Mouse (Mus musculus): ENCODE data around the gene Srsf5. TPM values are rescaled to one million over a fixed set of nuclear protein-coding genes. Genes with fewer than 3 reads are reported as not detected.

The Srsf5 gene
- polyA plus RNA-seq, 1 experiment from 2014 or later: 583 TPM

- Histone ChIP-seq H3K9ac (no peak overlapping the region), H3K4me2 (no peak overlapping the region), H3K9me3 (no peaks in the 10 kb centered on the region), H3K27me3 (no peaks in the 10 kb centered on the region), H3K4me1 (no peaks in the 10 kb centered on the region), H3K27ac (no peak overlapping the region), H3K36me3 (no peaks in the 10 kb centered on the region), H3K4me3 (no peak overlapping the region)
- ATAC-seq (ENCODE audit: borderline replicate concordance, extremely low read depth, low FRiP score, low TSS enrichment): no peak
- WGBS: 79% methylated on average over 11 of the region's 11 CpGs
Observed at GRCm38 (mm10) chr12:80975939-80976671, 30.8 kb downstream of the Srsf5 start.

- no peak overlapping the region for H3K4me3 ChIP-seq
- 1% methylated on average over 7 of the region's 7 CpGs for WGBS
- ATAC-seq (ENCODE audit: borderline replicate concordance, extremely low read depth, low FRiP score, low TSS enrichment): no peak
Observed at GRCm38 (mm10) chr12:80982326-80982725, 37.0 kb downstream of the Srsf5 start.

GRCm38 (mm10) chr12:80983695-80984094, 38.4 kb downstream of the Srsf5 start:
- H3K27ac ChIP-seq: no peak overlapping the region
- 68% methylated on average over 9 of the region's 9 CpGs for WGBS
- no peak overlapping the region for H3K9ac ChIP-seq
- ATAC-seq (ENCODE audit: borderline replicate concordance, extremely low read depth, low FRiP score, low TSS enrichment): no peak
- no peak overlapping the region for H3K4me2 ChIP-seq
- H3K4me3 ChIP-seq: no peak overlapping the region
- H3K36me3 ChIP-seq: no peaks in the 10 kb centered on the region
- no peaks in the 10 kb centered on the region for H3K27me3 ChIP-seq
- H3K4me1 ChIP-seq: no peaks in the 10 kb centered on the region
- no peaks in the 10 kb centered on the region for H3K9me3 ChIP-seq

More at GRCm38 (mm10) chr12:80982326-80982725, 37.0 kb downstream of the Srsf5 start:
- Histone ChIP-seq H3K4me2 (no peak overlapping the region), H3K36me3 (no peaks in the 10 kb centered on the region), H3K27ac (no peak overlapping the region), H3K27me3 (no peaks in the 10 kb centered on the region), H3K4me1 (no peaks in the 10 kb centered on the region), H3K9ac (no peak overlapping the region), H3K9me3 (no peaks in the 10 kb centered on the region)

DNA sequence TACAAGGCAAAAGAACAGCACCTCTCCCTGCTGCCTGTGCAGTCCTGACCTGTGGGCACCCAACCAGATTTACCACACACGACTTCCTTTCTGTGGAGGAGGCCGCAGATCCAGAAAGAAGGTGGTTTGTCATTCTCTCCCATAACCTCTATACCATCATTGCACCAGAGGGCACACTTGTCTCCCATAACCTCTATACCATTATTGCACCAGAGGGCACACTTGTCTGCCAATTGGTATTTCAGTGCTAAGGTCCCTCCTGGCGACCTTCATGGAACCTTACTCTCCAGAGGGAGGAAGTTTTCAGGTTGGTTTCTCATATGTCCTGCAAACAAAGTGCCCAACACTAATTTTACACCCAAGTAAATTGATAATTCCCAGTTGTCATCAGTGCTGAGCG, 41.3 kb downstream of the Srsf5 start:
- no peak for ATAC-seq (ENCODE audit: borderline replicate concordance, extremely low read depth, low FRiP score, low TSS enrichment)
- WGBS: 75% methylated on average over 4 of the region's 4 CpGs
- Histone ChIP-seq H3K9ac (no peak overlapping the region), H3K27ac (no peak overlapping the region), H3K36me3 (no peaks in the 10 kb centered on the region), H3K4me2 (no peak overlapping the region), H3K9me3 (no peaks in the 10 kb centered on the region), H3K4me1 (no peaks in the 10 kb centered on the region), H3K4me3 (no peak overlapping the region), H3K27me3 (no peaks in the 10 kb centered on the region)

GRCm38 (mm10) chr12:80988286-80988685, 43.0 kb downstream of the Srsf5 start:
- no peak overlapping the region for H3K27ac ChIP-seq
- ATAC-seq (ENCODE audit: borderline replicate concordance, extremely low read depth, low FRiP score, low TSS enrichment): no peak
- no peak overlapping the region for H3K4me3 ChIP-seq
- H3K27me3 ChIP-seq: no peaks in the 10 kb centered on the region
- no peak overlapping the region for H3K9ac ChIP-seq
- WGBS: 75% methylated on average over 3 of the region's 3 CpGs
- H3K4me2 ChIP-seq: no peak overlapping the region
- no peaks in the 10 kb centered on the region for H3K9me3 ChIP-seq
- no peaks in the 10 kb centered on the region for H3K36me3 ChIP-seq
- H3K4me1 ChIP-seq: no peaks in the 10 kb centered on the region

DNA sequence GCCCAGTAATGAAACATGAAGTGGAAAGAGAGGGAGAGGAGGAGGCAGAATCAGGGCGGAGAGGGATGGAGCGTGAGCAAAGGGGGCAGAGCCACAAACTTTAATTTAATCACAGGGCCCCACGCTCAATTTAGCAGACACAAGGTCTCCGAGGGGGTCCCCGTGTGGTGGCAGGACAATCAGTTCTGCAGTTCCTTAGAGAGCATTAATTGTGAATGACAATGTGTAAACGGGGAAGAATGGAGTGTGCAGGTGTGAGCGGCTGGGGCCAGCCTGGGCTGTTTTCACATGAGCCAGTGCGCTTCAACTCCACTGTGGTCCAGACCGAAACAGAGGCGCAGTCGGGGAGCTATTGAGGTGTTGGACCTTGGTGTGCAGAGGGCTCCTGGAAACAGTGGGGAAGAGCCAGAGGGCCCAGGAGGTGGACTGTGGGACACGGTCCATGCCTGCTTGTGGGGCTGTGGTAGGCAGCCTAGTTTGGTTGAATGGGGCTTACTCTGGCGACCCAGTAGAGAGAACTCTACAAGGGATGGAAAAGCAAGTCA, 45.7 kb downstream of the Srsf5 start:
- no peak overlapping the region for H3K4me2 ChIP-seq
- ATAC-seq (ENCODE audit: borderline replicate concordance, extremely low read depth, low FRiP score, low TSS enrichment): no peak
- H3K36me3 ChIP-seq: no peaks in the 10 kb centered on the region
- WGBS: 83% methylated on average over 13 of the region's 13 CpGs
- no peak overlapping the region for H3K27ac ChIP-seq
- no peaks in the 10 kb centered on the region for H3K27me3 ChIP-seq
- no peaks in the 10 kb centered on the region for H3K9me3 ChIP-seq
- H3K4me1 ChIP-seq: no peaks in the 10 kb centered on the region
- H3K4me3 ChIP-seq: no peak overlapping the region
- H3K9ac ChIP-seq: no peak overlapping the region

DNA sequence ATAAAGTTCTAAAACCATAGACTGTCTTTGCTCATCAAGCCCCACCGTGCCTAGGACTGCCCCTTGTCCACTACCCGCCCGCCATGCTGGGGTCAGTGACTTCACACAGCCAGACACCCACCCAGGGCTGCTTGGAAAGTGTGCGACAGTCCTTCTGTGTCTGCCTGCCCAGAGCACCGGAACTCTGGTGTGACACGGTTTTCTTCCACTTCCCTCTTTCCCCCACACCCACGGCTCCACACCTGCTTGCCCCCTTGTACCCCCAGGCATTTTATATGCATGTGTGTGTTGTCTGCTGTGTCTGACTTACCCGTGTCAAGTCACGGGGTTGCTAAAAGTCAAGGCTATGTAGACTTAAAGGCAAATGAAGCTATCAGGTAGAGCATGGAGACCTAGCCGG, 46.5 kb downstream of the Srsf5 start:
- no peak overlapping the region for H3K4me2 ChIP-seq
- H3K36me3 ChIP-seq: no peaks in the 10 kb centered on the region
- ATAC-seq (ENCODE audit: borderline replicate concordance, extremely low read depth, low FRiP score, low TSS enrichment): no peak
- no peak overlapping the region for H3K4me3 ChIP-seq
- no peaks in the 10 kb centered on the region for H3K9me3 ChIP-seq
- H3K27me3 ChIP-seq: no peaks in the 10 kb centered on the region
- H3K4me1 ChIP-seq: no peaks in the 10 kb centered on the region
- WGBS: 81% methylated on average over 10 of the region's 10 CpGs
- no peak overlapping the region for H3K27ac ChIP-seq
- no peak overlapping the region for H3K9ac ChIP-seq

- WGBS: 76% methylated on average over 8 of the region's 8 CpGs
- H3K36me3 ChIP-seq: no peaks in the 10 kb centered on the region
- H3K9me3 ChIP-seq: no peaks in the 10 kb centered on the region
- H3K27ac ChIP-seq: no peak overlapping the region
- no peak overlapping the region for H3K9ac ChIP-seq
- H3K4me1 ChIP-seq: no peaks in the 10 kb centered on the region
- no peaks in the 10 kb centered on the region for H3K27me3 ChIP-seq
- no peak overlapping the region for H3K4me2 ChIP-seq
- no peak for ATAC-seq (ENCODE audit: borderline replicate concordance, extremely low read depth, low FRiP score, low TSS enrichment)
- no peak overlapping the region for H3K4me3 ChIP-seq
Observed at GRCm38 (mm10) chr12:80992540-80993122, 47.3 kb downstream of the Srsf5 start.

DNA sequence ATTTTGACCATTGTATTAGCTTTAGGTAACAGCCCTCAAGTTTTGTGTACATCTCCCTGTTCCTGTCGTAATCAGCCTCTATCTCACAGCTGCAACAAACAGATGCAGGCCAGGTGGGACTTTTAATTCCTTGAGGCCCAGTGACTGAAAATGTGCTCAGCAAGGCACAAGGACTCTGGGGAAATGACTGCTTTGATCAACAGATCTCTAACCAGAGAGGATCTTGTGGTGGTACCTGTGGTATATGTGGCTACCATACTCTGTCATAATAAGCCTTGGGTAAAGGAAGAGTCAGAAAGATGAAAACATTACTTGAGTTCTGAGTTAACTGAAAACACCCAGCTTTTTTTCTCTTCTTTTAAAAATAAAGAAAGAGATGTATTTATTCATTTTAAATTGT, 48.5 kb downstream of the Srsf5 start:
- H3K9me3 ChIP-seq: no peaks in the 10 kb centered on the region
- H3K27ac ChIP-seq: no peak overlapping the region
- H3K4me2 ChIP-seq: no peak overlapping the region
- no peak overlapping the region for H3K4me3 ChIP-seq
- no peaks in the 10 kb centered on the region for H3K36me3 ChIP-seq
- no peak for ATAC-seq (ENCODE audit: borderline replicate concordance, extremely low read depth, low FRiP score, low TSS enrichment)
- H3K9ac ChIP-seq: no peak overlapping the region
- H3K4me1 ChIP-seq: 0 out of 2 replicates have a peak, but pooled peaks cover under 1% of the 10 kb centered on the region
- peaks cover 6% of the 10 kb centered on the region for H3K27me3 ChIP-seq
- WGBS: 84% methylated on average over 1 of the region's 1 CpGs

DNA sequence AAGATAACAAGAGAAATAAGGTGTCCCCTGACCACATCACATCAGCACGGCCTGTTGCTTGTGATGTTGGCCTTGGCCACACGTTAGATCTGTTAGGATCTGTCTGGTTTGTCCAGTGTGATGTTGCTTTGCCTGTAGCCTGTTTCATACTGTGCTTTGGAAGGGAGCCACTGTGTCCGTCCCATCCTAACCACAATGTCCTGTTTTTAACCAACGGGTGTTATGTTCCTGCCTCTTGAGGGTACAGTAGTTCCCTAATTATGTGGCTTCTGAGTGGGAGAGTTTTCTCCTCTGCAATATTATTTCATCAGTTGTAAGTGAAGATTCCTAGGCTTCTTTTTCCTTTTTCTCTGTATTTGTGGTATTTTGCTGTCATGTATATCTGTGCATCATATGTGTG, 50.0 kb downstream of the Srsf5 start:
- H3K4me2 ChIP-seq: no peak overlapping the region
- H3K4me3 ChIP-seq: no peak overlapping the region
- H3K27ac ChIP-seq: no peak overlapping the region
- no peaks in the 10 kb centered on the region for H3K9me3 ChIP-seq
- WGBS: 83% methylated on average over 4 of the region's 4 CpGs
- no peak for ATAC-seq (ENCODE audit: borderline replicate concordance, extremely low read depth, low FRiP score, low TSS enrichment)
- peaks cover 15% of the 10 kb centered on the region for H3K27me3 ChIP-seq
- 0 out of 2 replicates have a peak, but pooled peaks cover 3% of the 10 kb centered on the region for H3K4me1 ChIP-seq
- no peak overlapping the region for H3K9ac ChIP-seq
- no peaks in the 10 kb centered on the region for H3K36me3 ChIP-seq

GRCm38 (mm10) chr12:80997652-80998051, 52.3 kb downstream of the Srsf5 start:
- Histone ChIP-seq H3K27ac (no peak overlapping the region), H3K36me3 (no peaks in the 10 kb centered on the region), H3K27me3 (peaks cover 15% of the 10 kb centered on the region), H3K9me3 (no peaks in the 10 kb centered on the region), H3K4me1 (0 out of 2 replicates have a peak, but pooled peaks cover 3% of the 10 kb centered on the region), H3K4me2 (no peak overlapping the region), H3K4me3 (no peak overlapping the region), H3K9ac (no peak overlapping the region)
- WGBS: 73% methylated on average over 4 of the region's 4 CpGs
- no peak for ATAC-seq (ENCODE audit: borderline replicate concordance, extremely low read depth, low FRiP score, low TSS enrichment)

DNA sequence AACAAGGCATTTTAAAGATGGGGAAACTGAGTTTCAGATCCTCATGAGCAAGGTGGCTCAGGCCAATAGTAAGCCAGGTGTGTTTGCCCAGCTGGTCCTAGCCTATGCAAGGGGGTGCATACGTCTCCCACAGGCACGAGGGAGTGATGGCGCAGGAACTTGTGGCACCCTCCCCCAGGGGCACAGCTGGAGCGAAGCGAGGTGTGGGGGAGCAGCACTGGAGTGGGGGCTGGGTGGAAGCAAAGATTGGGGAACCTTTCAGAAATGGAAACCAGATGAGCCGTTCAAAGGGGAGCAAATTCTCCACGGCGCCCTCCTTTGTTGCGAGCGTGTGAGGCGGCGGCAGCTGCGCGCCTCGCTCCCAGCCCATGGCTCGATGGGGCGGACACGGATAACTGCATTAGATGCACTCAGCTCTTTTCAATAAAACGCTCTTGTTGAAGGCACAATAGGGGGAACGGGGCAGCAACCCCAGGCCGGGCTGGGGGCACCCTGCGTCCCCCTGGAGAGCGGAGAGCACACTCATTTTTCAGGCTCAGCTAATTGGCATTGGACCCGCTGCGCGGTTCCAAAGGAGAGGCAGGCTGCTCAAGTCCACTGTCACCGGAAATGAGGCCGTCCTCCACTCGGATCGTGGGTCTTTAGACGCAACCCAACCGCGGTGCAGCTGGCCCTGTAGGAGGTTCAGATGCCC, 53.4 kb downstream of the Srsf5 start:
- Histone ChIP-seq H3K36me3 (no peaks in the 10 kb centered on the region), H3K9me3 (no peaks in the 10 kb centered on the region), H3K27me3 (peaks cover 15% of the 10 kb centered on the region), H3K9ac (no peak overlapping the region), H3K4me2 (peak overlapping the region; percentile 39), H3K4me1 (0 out of 2 replicates have a peak, but pooled peaks cover 3% of the 10 kb centered on the region), H3K4me3 (peak overlapping the region; percentile 12; the same call in 1 of the 2 replicates), H3K27ac (no peak overlapping the region)
- ATAC-seq (ENCODE audit: borderline replicate concordance, extremely low read depth, low FRiP score, low TSS enrichment): no peak
- 7% methylated on average over 33 of the region's 33 CpGs for WGBS
